Mouse (Mus musculus) heart, postnatal 25 days (tissue): Measurements from ENCODE around the gene Edem2. TPM values are rescaled to one million over a fixed set of nuclear protein-coding genes. Genes with fewer than 3 reads are reported as not detected.
"Not testable (repeated sequence)": the region's sequence is repeated elsewhere in the genome, so short reads cannot be mapped to it uniquely, and the experiment has no call there.

Experiments used
- DNase-seq: peaks from one replicate; pipeline ENCODE4 v3.0.0; 2022; ENCODE audit warnings: low spot score
- intact Hi-C: fragments of 180-260 bp; cut with DNase I; formaldehyde crosslinking; loops from one replicate; pipeline ENCODE4 v1.15.1; 2025
- total RNA-seq, 2 experiments: library from RNA; stranded (reverse); gene quantifications; 2 replicates each; pipeline ENCODE4 v1.2.3; 2021

Edem2 gene
- total RNA-seq, 2 experiments from 2014 or later = 7.0 to 7.1 TPM

DNA sequence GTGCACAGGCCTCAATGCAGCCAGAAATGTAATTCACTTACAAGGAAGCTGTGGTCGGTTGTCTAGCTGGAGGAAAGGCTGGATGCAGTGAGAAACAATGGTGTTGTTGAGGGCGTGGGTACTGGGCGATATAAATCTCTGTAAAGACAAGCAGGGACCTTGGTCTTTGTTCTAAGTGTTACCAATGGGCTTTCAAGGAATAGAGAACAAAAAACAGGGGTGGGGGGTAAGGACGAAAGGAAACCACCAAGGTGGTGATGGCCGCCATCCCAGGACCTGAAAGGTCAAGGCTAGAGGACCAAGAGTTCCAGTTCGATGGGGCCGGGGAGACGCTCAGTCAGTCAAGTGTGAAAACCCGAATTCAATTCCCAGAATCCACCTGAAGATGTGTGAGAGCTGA, 8.5 kb upstream of the Edem2 start:
- intact Hi-C loops = no loop called here
- DNase-seq = no peak

DNA sequence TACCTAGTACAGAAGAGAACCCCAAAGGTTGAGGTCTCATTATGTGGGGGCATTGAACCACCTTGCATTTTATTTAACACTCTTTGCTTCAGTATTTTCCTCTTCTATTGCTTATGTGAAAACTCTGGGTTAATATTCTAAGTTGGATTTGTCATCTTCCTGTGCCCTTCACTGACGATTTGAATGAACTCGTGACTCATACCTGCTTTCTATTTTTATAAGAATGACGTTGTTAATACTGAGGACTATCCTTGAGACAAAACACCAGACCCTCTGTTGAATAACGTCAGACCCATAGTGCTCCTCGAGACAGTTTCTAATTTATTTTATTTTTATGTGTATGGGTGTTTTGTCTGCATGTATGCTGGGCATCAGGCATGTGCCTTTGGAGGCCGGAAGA, 7.7 kb upstream of the Edem2 start:
- intact Hi-C loops = no loop called here
- no peak for DNase-seq

DNA sequence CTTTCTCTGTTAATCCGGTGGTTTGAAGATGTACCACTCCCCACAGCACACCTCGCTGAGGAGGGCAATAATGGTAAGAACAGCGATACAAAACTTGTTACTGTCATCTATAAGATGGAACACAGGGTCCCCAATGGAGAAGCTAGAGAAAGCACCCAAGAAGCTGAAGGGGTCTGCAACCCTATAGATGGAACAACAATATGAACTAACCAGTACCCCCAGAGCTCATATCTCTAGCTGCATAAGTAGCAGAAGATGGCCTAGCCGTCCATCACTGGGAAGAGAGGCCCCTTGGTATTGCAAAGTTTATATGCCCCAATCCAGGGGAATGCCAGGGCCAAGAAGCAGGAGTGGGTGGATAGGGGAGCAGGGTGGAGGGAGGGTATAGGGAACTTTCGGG, 6.5 kb upstream of the Edem2 start, which contains the start of gene Gm17581:
Gene Gm17581, minus strand, starts transcription at position 101 of the 400 bp plus-strand sequence.
- intact Hi-C loops, DNase-seq: not testable (repeated sequence)

DNA sequence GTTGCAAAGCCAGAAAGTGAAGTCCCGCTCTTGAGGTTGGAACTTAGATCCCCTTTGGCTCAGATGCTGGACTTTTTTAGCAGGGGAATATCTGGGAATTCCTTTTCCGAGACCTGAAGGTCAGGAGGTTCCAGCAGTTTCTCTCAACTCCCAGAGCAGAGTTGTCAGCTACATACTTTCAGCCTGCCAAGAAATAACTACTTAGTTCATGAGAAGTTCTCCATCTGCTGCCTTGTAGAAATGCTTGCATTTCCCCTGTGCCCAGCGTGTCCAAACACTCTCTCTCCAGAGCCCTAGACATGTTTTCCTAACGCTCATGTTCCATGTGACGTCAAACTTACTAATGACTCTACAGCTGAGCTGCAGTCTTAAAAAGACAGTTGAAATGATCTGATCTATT, 5.8 kb upstream of the Edem2 start:
- DNase-seq = no peak
- intact Hi-C loops = no loop called here

DNA sequence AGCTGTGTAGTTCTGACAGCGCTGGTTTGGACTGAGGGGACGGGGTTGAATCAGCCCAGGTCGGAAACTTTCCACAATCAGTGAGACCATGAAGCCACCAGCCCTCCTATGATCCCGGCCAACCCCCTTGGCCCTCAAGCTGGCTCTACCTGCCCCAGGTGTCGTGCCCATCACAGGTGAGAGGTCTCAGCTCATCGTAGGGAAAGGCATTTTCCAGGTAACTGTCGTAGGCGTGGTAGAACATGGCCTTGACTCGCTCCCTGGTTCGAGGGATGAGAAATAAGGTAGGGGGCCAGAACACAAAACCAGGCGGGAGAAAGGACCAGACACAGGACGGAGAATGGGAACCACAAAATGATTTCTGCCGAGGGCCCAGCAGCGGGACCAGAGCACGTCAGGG, 533 bp downstream of the Edem2 start:
- intact Hi-C loops = loop anchor here (2.0 kb wide), 1 partner anchor 36 kb away; the partner anchor contains the start of gene Trpc4ap
- no peak for DNase-seq

DNA sequence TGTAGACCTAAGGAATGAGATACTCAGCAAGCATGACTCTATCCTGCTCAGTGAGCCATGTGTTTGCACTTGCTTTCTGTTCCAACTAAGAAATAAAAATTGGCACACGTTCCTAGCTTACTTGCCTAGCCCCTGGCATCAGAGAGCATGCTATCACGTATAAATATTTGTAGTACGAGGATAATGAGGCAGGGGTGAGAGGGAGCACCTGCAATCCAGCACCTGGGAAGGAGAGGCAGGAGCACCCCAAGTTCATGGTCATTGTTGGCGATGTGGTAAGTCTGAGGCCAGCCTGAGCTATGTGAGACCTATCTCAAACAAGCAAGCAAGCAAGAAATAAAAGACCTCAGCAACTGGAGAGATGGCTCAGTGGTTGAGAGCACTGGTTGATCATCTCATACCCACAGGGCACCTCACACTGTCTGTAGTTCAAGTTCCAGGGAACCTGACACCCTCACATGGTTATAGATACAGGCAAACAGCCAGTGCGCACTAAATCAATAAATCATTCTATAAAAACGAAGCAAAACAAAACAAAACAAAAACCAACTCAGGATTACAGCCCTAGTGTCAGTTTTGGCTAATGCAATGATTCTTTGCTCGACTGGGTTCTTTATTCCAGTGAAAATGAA, 1.4 kb downstream of the Edem2 start:
- DNase-seq = no peak
- intact Hi-C loops = loop anchor here (2.0 kb wide), 1 partner anchor 35 kb away; the partner anchor contains the start of gene Trpc4ap

DNA sequence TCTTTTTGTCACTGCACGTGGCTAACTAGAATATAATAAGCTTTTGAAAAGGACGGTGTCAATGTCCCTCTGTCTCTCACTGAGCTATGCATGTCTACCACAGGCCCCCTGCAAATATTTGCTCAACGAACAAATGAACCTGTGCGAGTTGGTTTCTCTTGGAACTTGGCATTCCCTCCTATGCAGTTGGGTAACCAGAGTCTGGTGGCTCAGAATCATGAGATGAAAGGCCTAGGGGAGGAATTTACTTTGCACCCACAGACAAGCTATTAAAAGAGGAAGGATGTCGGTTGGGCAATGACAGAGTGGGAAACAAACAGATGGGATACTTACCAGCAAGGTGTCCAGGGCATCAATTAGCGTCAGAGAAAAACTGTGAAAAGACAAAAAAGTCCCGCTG, 3.0 kb downstream of the Edem2 start:
- intact Hi-C loops = no loop called here
- no peak for DNase-seq

DNA sequence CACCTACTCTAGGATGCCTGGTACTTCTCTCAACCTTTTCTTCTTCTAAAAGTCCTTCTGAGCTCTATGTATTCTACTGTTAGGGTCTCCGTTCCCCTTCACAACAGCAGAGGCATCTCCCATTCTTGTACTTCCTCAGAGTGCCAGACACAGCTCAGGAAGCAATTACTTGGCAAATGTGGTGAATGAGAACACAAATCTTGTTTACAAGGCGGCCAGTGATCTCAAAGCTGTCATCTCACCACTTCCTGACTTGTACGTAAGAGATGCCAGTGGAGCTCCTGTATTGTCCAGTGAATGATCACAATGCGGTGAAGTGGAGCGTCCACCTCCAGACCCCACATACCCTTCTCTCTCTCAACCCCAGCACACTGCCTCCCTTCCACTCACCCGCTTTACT, 4.7 kb downstream of the Edem2 start:
- no peak for DNase-seq
- intact Hi-C loops = no loop called here

DNA sequence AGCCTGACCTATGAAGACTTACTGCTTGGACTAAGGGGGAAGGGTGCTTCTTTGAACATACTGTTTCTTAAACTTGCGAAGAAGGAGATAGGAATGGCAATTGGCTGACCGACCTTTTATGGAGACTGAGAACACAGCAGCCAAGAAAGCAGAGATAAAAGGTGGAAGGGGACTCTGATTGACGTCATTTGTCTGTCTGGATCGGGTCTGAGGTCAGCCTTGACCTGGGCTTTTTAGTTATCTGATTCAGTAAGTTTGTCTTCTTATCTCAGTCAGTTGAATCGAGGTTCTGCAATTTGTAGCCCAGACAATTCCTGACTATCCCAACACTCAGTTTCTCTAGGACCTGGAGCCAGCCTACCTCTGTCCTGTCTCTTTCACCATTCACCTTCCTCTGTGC, 5.2 kb downstream of the Edem2 start:
- no peak for DNase-seq
- intact Hi-C loops = no loop called here

DNA sequence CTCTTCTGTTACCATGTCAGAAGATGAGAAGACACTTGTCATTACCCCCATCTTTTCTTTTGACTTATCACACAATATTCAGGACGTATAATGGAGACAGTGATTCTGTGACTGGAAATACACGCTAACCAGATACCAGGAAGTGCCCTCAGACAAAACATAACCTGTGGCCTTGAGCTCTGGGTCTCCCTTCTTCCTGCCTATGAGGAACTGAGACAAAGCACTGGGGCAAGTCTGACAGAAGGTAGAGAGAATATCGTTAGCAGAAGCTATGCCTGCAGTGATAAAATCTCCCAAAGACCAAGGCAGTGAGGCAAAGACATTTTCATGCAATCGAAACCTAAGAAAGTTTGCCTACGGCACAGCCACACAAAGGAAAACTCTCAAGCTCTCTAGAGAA, 8.7 kb downstream of the Edem2 start:
- intact Hi-C loops = no loop called here
- DNase-seq = no peak

DNA sequence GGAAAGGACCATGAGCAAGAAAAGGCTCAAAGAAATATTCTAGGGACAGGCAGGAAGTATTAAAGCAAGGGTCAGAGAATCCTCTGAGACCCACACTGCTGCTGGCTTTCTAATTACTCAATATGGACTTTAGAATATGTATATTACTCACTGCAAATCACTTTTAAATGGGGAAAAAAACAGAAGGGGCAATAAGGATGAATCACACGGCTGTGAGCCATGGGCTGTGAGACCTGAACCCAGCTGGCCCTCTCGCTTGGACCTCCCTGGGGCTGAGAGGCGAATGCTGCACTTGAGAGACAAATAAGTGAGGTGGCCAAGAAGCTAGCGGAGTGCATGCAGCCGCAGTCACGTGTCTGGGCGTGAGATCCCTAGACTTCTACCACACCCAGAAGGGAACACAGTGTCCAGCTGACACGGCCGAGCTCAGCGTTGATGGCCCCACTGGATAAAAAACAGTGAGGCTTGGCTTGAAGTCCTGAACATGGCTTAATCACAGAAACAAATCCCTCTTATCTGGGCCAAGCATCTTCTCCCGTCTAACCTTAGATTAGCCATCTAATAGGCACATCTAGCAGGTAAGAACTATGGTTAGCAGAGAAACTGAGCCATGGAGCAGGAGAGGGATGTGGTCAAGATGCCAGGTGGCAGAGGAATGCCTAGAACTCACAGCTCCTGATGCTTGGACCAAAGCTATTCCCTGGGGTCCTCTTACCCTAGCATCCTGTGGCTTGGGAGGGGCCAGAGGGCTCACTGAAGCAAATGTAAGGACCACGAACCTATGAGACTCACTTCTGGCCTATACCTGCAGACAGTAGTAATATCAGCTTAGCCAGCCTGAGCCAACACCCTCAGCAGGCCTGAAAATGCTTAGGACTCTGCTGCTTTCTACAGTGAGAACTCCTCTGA, 11.9 kb downstream of the Edem2 start:
- intact Hi-C loops = no loop called here
- DNase-seq = peak; percentile 28

DNA sequence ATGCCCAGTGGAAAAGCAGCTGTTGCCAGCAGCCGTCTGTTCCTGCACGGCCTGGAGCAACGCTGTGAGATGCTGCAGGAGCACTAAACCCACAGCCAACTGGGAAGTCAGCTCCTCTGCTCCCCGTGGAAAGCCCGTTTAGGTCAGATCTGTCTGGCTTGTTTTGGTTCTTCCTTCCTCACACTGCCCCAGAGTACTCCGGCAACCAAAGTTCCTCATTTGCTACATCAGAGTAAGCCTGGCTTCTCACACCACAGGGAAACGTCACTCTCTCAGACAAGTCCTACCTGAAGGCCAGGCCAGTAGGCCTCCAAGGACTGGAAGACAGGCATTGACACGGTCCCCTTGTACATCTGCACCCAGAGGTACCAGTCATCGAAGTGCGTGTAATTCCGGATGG, 18.7 kb downstream of the Edem2 start:
- intact Hi-C loops = no loop called here

DNA sequence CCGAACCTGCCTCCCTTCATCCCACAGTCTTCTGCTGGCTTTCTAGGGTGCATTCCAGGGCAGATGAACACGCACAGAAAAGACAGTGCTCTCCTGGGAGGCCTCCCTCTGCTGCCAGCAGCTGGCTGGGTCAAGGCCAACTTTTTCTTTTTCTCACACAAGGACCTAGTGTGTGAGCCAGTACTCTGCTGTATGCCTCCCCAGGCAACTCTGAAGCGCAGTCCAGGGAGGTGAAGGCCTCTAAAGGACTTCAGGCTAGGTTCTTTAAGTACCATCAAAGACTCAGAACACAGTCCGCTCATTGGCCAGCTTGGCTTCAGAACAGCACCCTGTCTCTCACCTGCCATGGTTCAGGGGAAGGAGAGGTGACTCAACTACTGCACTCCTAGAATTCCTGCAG, 22.0 kb downstream of the Edem2 start:
- DNase-seq = peak; percentile 9
- intact Hi-C loops = no loop called here

More for the DNA sequence above, 18.7 kb downstream of the Edem2 start:
- DNase-seq = no peak

DNA sequence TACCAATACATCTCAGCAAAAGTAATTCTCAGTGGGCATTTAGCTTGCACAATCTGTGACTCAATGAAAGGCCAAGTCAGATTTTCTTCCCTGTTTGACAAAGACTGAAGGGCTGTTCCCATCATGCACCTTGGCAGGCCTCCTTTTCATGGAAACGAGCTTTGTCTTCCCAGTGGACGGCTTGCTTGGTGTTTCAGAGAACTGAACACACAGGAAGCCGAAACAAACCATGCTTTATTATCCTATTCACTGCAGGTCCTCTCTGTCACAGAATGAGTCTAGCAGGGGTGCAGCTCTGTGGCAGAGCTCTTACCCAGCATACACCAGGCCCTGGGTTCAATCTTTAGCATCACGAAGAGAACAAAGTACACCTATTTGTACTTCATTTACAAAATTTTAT, 25.6 kb downstream of the Edem2 start:
- no peak for DNase-seq
- intact Hi-C loops = no loop called here

DNA sequence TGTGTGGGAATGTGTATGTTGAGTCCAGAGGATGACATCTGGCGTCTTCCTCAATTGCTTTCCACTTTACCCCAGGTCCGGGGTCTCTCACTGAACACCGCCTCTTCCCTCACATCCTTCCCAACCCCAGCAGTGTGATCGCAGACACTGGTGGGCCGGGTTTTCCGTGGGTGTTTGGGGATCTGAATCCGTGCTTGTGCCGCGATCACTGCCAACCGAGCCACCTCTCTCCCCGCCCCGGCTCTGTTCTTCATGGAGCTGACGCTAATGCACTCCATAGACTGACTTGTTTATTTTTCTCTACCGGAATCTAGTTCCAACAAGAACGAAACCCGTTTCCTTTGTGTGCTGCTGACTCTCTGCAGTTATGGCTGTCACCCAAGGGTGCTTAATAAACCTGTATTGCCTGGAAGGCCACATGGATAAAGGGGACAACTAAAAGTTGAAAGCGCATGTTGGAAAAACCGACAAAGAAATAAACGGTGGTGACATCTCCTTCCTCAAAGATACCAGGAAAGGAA, 27.8 kb downstream of the Edem2 start:
- intact Hi-C loops = no loop called here
- no peak for DNase-seq

DNA sequence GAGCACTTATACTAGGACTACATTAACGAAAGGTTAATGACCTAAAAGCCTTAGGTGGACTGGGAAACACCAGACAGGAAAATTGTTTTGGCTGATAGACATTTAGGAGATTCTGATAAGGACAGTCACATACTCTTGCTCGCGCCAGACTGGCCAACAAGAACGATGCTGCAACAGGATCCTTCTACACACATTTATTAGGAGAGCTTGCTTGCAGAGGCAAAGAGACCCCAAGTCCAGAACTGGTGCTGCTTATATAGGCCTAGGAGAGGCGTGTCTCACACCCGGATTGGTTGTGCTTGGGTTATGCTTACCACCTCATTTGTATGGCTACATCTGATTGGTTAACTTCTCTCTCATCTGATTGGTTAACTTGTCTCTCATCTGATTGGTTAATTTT, 30.8 kb downstream of the Edem2 start:
- intact Hi-C loops = loop anchor here (5.0 kb wide), 1 partner anchor 114 kb away; no protein-coding TSS in a partner anchor
- DNase-seq = not testable (repeated sequence)

DNA sequence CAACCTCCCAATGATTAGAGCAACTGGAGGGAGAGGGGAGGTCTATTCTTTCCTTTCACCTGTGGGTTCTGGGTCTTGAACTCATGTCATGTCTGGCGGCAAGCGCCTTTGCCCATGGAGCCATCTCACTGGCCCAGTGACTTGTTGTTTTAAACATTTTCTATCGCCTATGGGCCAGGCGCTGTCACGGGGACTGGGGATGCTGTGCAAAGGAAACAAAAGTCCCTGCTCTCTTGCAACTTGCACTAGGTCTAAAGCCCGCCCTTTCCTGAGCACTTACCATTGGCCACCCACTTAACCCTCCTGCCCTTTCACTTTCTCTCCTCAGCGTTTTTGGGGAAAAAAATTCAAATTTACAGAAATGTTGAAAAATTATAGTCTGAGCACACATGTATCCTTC, 32.4 kb downstream of the Edem2 start:
- DNase-seq = no peak

DNA sequence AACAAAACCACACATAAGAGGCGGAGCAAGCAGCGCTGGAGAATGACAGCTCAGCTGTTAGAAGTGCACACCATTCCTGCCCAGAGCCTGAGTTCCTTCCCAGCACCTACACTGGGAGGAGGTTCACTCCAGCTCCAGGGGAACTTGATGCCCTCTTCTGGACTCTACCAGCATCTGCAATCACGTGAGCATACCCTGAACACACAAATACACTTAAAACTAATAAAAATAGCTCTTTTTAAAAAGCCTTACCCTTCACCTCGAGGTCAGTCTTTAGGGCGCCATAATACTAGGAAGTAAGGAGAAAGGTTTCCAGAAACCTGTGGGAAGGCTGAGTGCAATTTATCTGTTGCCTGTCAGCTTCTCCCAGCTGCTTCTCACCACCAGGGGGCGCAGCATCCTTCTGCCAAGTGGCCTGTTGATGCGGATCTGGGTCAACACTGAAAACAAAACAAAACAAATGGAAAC, 33.1 kb downstream of the Edem2 start:
- intact Hi-C loops = loop anchor here (1.0 to 5.0 kb wide), 2 partner anchors 69 to 116 kb away; no protein-coding TSS in a partner anchor
- DNase-seq = peak; percentile 54

More for the DNA sequence above, 32.4 kb downstream of the Edem2 start:
- intact Hi-C loops = loop anchor here (1.0 to 5.0 kb wide), 2 partner anchors 68 to 115 kb away; no protein-coding TSS in a partner anchor

DNA sequence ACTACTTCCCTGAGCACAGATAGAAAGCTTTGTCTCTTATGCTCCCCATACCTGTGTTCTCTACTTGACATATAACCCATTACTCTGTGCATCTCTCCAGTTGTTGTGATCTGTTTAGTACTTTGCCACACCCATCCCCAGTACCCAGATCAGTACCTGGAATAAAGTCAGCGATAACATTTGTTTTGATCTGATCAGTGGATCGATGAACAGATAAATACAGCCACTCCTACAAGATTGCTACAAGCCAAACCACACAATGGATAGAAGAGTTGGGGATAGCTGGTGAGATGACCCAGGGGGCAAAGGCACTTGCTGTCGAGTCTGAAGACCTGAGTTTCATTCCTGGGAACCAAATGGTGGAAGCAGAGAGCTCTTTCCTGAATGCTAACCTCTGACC, 34.0 kb downstream of the Edem2 start:
- intact Hi-C loops = loop anchor here (5.0 kb wide), 1 partner anchor 117 kb away; no protein-coding TSS in a partner anchor
- no peak for DNase-seq

DNA sequence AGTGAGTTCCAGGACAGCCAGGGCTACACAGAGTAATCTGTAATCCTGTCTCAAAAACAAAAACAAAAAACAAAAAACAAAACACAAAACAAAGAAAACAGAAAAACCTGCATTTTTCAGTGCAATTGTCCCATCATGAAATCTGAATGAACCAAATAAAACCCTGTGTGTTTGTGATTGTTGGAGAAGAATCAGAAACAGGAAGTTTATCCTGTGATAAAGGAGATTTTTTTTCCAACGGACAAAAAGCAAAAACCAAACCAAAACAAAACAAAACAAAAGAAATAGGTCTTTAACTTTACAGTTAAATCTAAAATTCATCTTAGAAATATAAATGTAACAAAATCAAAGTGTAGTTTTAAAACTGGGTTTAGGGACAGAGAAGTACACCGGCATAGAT, 34.7 kb downstream of the Edem2 start:
- no peak for DNase-seq
- intact Hi-C loops = no loop called here
